Mouse (Mus musculus): ENCODE results near the gene Lor. TPM values are rescaled to one million over a fixed set of nuclear protein-coding genes. Genes with fewer than 3 reads are reported as not detected.

Gene Lor
- polyA plus RNA-seq (2015; fragmentation: Nextera tagmentation; extraction: Ambion mirVana): 2.3 and 2.7 TPM in 2 replicates

- Histone ChIP-seq H3K4me1 (replicated peaks; ENCODE audit: control insufficient read depth, insufficient read depth, low read length) (peaks cover 10% of the 10 kb centered on the region), H3K4me3 (replicated peaks; ENCODE audit: low read length) (peak within 1 kb of the TSS; percentile 71), H3K36me3 (ENCODE audit: control insufficient read depth, insufficient read depth) (no peaks in the 10 kb centered on the region), H3K9ac (replicated peaks; ENCODE audit: low read depth, low read length) (no peak within 1 kb of the TSS), H3K4me2 (ENCODE audit: low read length) (no peak within 1 kb of the TSS), H3K27ac (ENCODE audit: low read length) (no peak within 1 kb of the TSS), H3K27me3 (replicated peaks; ENCODE audit: control insufficient read depth, insufficient read depth, low read length) (peaks cover 25% of the 10 kb centered on the region), H3K9me3 (ENCODE audit: control insufficient read depth, low read length) (no peaks in the 10 kb centered on the region)
- WGBS: 89% methylated on average over 2 of the region's 2 CpGs
- ATAC-seq: no peak
Observed at GRCm38 (mm10) chr3:92083042-92083441, at the start of gene Lor. Lor (minus strand) TSS chr3:92083142.

- no peaks in the 10 kb centered on the region for H3K27me3 ChIP-seq (replicated peaks; ENCODE audit: control insufficient read depth, insufficient read depth, low read length)
- H3K4me3 ChIP-seq (replicated peaks; ENCODE audit: low read length): no peak within 1 kb of the TSS
- H3K4me1 ChIP-seq (replicated peaks; ENCODE audit: control insufficient read depth, insufficient read depth, low read length): no peaks in the 10 kb centered on the region
- H3K4me2 ChIP-seq (ENCODE audit: low read length): no peak within 1 kb of the TSS
- no peak within 1 kb of the TSS for H3K27ac ChIP-seq (ENCODE audit: low read length)
- H3K36me3 ChIP-seq (ENCODE audit: control insufficient read depth, insufficient read depth): no peaks in the 10 kb centered on the region
- no peak within 1 kb of the TSS for H3K9ac ChIP-seq (replicated peaks; ENCODE audit: low read depth, low read length)
- no peak for ATAC-seq
- H3K9me3 ChIP-seq (ENCODE audit: control insufficient read depth, low read length): no peaks in the 10 kb centered on the region
- 80% methylated on average over 5 of the region's 5 CpGs for WGBS
Observed at GRCm38 (mm10) chr3:92123847-92124246, 40.9 kb upstream of the Lor start, which contains the start of gene Prr9. Prr9 (minus strand) TSS chr3:92123947.

GRCm38 (mm10) chr3:92120902-92121301 lies 38.0 kb upstream of the Lor start:
- Histone ChIP-seq H3K36me3 (ENCODE audit: control insufficient read depth, insufficient read depth) (no peaks in the 10 kb centered on the region), H3K4me3 (replicated peaks; ENCODE audit: low read length) (no peak overlapping the region), H3K4me1 (replicated peaks; ENCODE audit: control insufficient read depth, insufficient read depth, low read length) (no peaks in the 10 kb centered on the region), H3K27ac (ENCODE audit: low read length) (no peak overlapping the region), H3K9me3 (ENCODE audit: control insufficient read depth, low read length) (no peaks in the 10 kb centered on the region), H3K27me3 (replicated peaks; ENCODE audit: control insufficient read depth, insufficient read depth, low read length) (no peaks in the 10 kb centered on the region), H3K4me2 (ENCODE audit: low read length) (no peak overlapping the region), H3K9ac (replicated peaks; ENCODE audit: low read depth, low read length) (no peak overlapping the region)
- ATAC-seq: no peak
- 81% methylated on average over 3 of the region's 3 CpGs for WGBS

DNA sequence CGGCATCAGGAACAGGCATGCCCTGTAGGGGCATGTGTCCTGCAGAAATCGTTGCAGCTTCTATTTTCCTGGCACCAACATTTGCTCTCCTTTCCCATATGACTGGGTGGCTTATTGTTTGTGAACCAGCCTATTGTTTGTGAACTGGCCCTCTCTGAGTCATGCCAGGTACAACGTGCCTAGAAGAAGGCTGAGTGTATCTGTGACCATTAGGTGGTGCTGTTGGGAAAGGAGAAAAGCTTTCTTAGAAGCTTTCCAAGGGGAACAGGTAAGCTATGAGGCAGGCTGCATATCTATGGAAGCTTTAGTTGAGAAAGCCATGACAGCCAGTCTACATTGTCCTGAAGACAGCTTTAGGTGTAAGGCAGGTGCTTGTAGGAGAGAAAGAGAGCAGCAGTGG lies 35.0 kb upstream of the Lor start:
- Histone ChIP-seq H3K9me3 (ENCODE audit: control insufficient read depth, low read length) (no peaks in the 10 kb centered on the region), H3K4me3 (replicated peaks; ENCODE audit: low read length) (no peak overlapping the region), H3K9ac (replicated peaks; ENCODE audit: low read depth, low read length) (no peak overlapping the region), H3K4me1 (replicated peaks; ENCODE audit: control insufficient read depth, insufficient read depth, low read length) (no peaks in the 10 kb centered on the region), H3K36me3 (ENCODE audit: control insufficient read depth, insufficient read depth) (no peaks in the 10 kb centered on the region), H3K4me2 (ENCODE audit: low read length) (no peak overlapping the region), H3K27ac (ENCODE audit: low read length) (no peak overlapping the region), H3K27me3 (replicated peaks; ENCODE audit: control insufficient read depth, insufficient read depth, low read length) (no peaks in the 10 kb centered on the region)
- ATAC-seq: peak; percentile 12; the same call in 1 of the 2 replicates
- WGBS: 33% methylated on average over 3 of the region's 3 CpGs

- ATAC-seq: no peak
- Histone ChIP-seq H3K27ac (ENCODE audit: low read length) (no peak overlapping the region), H3K4me3 (replicated peaks; ENCODE audit: low read length) (no peak overlapping the region)
Observed at GRCm38 (mm10) chr3:92111526-92111925, 28.6 kb upstream of the Lor start.

GRCm38 (mm10) chr3:92110790-92111189 lies 27.8 kb upstream of the Lor start:
- H3K27ac ChIP-seq (ENCODE audit: low read length): no peak overlapping the region
- H3K36me3 ChIP-seq (ENCODE audit: control insufficient read depth, insufficient read depth): no peaks in the 10 kb centered on the region
- no peak overlapping the region for H3K9ac ChIP-seq (replicated peaks; ENCODE audit: low read depth, low read length)
- no peak overlapping the region for H3K4me2 ChIP-seq (ENCODE audit: low read length)
- H3K9me3 ChIP-seq (ENCODE audit: control insufficient read depth, low read length): no peaks in the 10 kb centered on the region
- H3K4me3 ChIP-seq (replicated peaks; ENCODE audit: low read length): no peak overlapping the region
- no peaks in the 10 kb centered on the region for H3K4me1 ChIP-seq (replicated peaks; ENCODE audit: control insufficient read depth, insufficient read depth, low read length)
- ATAC-seq: no peak
- no peaks in the 10 kb centered on the region for H3K27me3 ChIP-seq (replicated peaks; ENCODE audit: control insufficient read depth, insufficient read depth, low read length)

More at GRCm38 (mm10) chr3:92111526-92111925, 28.6 kb upstream of the Lor start:
- Histone ChIP-seq H3K4me1 (replicated peaks; ENCODE audit: control insufficient read depth, insufficient read depth, low read length) (no peaks in the 10 kb centered on the region), H3K9me3 (ENCODE audit: control insufficient read depth, low read length) (no peaks in the 10 kb centered on the region), H3K36me3 (ENCODE audit: control insufficient read depth, insufficient read depth) (no peaks in the 10 kb centered on the region), H3K9ac (replicated peaks; ENCODE audit: low read depth, low read length) (no peak overlapping the region), H3K27me3 (replicated peaks; ENCODE audit: control insufficient read depth, insufficient read depth, low read length) (no peaks in the 10 kb centered on the region), H3K4me2 (ENCODE audit: low read length) (no peak overlapping the region)

- no peak overlapping the region for H3K4me2 ChIP-seq (ENCODE audit: low read length)
- no peak overlapping the region for H3K27ac ChIP-seq (ENCODE audit: low read length)
- no peak overlapping the region for H3K9ac ChIP-seq (replicated peaks; ENCODE audit: low read depth, low read length)
- no peaks in the 10 kb centered on the region for H3K27me3 ChIP-seq (replicated peaks; ENCODE audit: control insufficient read depth, insufficient read depth, low read length)
- H3K36me3 ChIP-seq (ENCODE audit: control insufficient read depth, insufficient read depth): no peaks in the 10 kb centered on the region
- ATAC-seq: 0 out of 2 replicates have a peak, but pooled peaks have one; percentile 55
- no peaks in the 10 kb centered on the region for H3K9me3 ChIP-seq (ENCODE audit: control insufficient read depth, low read length)
- no peaks in the 10 kb centered on the region for H3K4me1 ChIP-seq (replicated peaks; ENCODE audit: control insufficient read depth, insufficient read depth, low read length)
- no peak overlapping the region for H3K4me3 ChIP-seq (replicated peaks; ENCODE audit: low read length)
- WGBS: 3% methylated on average over 6 of the region's 6 CpGs
Observed at GRCm38 (mm10) chr3:92106582-92106981, 23.6 kb upstream of the Lor start.

DNA sequence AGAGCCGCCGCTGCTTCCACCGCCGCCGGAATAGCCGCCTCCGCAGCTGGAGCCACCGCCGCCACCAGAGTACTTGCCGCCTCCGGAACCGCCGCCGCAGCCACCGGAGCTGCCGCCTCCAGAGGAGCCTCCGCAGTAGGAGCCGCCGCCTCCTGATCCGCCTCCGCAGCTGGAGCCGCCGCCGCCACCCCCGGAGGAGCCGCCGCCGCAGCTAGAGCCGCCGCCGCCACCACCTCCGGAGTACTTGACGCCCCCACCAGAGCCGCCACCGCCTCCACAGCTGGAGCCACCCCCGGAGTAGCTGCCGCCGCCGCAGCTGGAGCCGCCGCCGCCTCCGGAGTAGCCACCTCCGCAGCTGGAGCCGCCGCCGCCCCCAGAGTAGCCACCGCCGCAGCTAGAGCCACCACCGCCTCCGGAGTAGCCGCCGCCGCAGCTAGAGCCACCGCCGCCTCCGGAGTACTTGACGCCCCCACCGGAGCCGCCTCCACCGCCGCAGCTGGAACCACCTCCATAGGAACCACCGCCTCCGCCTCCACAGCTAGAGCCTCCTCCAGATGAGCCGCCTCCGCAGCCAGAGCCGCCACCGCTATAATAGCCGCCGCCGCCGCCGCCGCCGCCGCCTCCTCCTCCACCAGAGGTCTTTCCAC lies 1.5 kb downstream of the Lor start:
- Histone ChIP-seq H3K9ac (replicated peaks; ENCODE audit: low read depth, low read length) (peak overlapping the region; percentile 70), H3K27me3 (replicated peaks; ENCODE audit: control insufficient read depth, insufficient read depth, low read length) (peaks cover 25% of the 10 kb centered on the region), H3K9me3 (ENCODE audit: control insufficient read depth, low read length) (no peaks in the 10 kb centered on the region), H3K4me3 (replicated peaks; ENCODE audit: low read length) (peak overlapping the region; percentile 71), H3K36me3 (ENCODE audit: control insufficient read depth, insufficient read depth) (no peaks in the 10 kb centered on the region), H3K27ac (ENCODE audit: low read length) (peak overlapping the region; percentile 86), H3K4me2 (ENCODE audit: low read length) (peak overlapping the region; percentile 92), H3K4me1 (replicated peaks; ENCODE audit: control insufficient read depth, insufficient read depth, low read length) (peaks cover 10% of the 10 kb centered on the region)
- ATAC-seq: peak; percentile 77
- under 1% methylated on average over 71 of the region's 76 CpGs for WGBS

DNA sequence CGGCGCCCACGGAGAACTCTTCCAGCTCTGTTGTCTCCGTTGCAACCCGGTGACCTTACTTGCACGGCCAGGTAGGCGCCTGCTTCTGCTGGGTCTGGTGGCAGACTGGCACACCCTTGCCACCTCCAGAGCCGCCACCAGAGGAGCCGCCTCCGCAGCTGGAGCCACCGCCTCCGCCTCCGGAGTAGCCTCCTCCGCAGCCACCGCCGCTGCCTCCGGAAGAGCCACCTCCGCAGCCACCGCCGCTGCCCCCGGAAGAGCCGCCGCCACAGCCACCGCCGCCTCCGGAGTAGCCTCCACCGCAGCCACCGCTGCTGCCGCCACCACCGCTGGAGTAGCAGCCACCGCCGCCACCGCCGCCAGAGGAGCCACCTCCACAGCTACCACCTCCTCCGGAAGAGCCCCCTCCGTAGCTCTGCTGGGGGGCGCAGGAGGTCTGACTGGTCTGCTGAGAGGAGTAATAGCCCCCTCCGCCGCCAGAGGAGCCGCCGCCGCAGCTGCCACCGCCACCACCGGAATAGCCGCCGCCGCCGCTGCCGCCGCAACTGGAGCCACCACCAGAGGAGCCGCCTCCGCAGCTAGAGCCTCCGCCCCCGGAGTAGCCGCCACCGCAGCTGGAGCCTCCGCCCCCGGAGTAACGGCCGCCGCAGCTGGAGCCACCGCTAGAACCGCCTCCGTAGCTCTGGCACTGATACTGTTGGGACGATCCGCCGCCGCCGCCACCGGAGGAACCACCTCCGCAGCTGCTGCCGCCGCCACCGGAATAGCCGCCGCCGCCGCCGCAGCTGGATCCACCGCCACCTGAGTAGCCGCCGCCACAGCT lies 2.3 kb downstream of the Lor start:
- Histone ChIP-seq H3K9ac (replicated peaks; ENCODE audit: low read depth, low read length) (peak overlapping the region; percentile 70), H3K27ac (ENCODE audit: low read length) (peak overlapping the region; percentile 86), H3K9me3 (ENCODE audit: control insufficient read depth, low read length) (no peaks in the 10 kb centered on the region), H3K4me2 (ENCODE audit: low read length) (peak overlapping the region; percentile 92), H3K27me3 (replicated peaks; ENCODE audit: control insufficient read depth, insufficient read depth, low read length) (peaks cover 25% of the 10 kb centered on the region), H3K4me3 (replicated peaks; ENCODE audit: low read length) (peak overlapping the region; percentile 71), H3K4me1 (replicated peaks; ENCODE audit: control insufficient read depth, insufficient read depth, low read length) (peaks cover 10% of the 10 kb centered on the region), H3K36me3 (ENCODE audit: control insufficient read depth, insufficient read depth) (no peaks in the 10 kb centered on the region)
- peak; percentile 82 for ATAC-seq
- under 1% methylated on average over 67 of the region's 82 CpGs for WGBS
